Mouse (Mus musculus): ENCODE measurements at regions not wholly inside any gene's neighbourhood (a gene's known extent, or its start where the extent isn't known, plus 50 kb on each side); places are given as distances from the start of the nearest gene placed in this dataset.

DNA sequence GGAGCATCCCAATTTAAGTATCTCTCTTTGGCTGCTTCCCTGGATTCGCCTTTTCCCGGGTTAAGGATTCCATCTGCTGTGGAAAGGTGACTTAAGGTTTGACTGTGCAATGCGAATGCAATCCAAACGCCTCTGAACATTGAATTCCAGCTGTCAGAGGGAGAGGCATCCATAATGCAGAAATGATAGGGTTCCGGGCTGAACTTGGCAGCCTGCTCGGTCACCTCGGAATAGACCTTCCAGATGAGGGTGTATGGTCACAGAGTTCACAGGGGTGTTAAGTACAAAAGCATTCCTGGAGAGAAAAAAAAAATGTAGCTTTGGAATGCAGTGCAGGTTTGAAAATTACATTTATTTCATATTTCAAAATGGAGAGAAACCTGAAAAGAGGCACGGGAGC lies 238.6 kb downstream of the Hlx start:
- H3K9me3 ChIP-seq (replicated peaks): no peaks in the 10 kb centered on the region

DNA sequence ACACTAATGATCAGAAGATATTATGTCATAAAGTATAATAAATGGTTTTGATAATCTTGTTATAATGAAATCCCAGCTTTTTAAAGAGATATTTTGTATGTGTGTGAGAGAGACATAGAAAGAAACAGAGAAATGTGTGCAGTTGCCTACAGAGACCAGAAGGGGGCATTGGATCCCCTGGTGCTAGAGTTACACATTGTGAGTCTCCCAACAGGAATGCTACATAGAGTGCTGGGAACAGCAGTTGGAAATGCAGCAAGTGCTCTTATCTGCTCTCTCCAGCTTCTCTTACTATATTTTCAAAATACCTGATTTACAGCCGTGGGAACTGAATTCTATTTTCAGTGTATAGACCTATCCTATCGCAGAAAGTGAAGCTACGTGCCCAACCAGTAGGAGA lies 240.3 kb downstream of the Hlx start:
- Histone ChIP-seq H3K4me2 (no peak overlapping the region), H3K4me3 (replicated peaks) (no peak overlapping the region), H3K4me1 (replicated peaks) (no peaks in the 10 kb centered on the region), H3K27me3 (no peaks in the 10 kb centered on the region), H3K9me3 (replicated peaks) (no peaks in the 10 kb centered on the region), H3K36me3 (replicated peaks) (no peaks in the 10 kb centered on the region), H3K27ac (replicated peaks) (no peak overlapping the region), H3K9ac (no peak overlapping the region)
- no peak for ATAC-seq (ENCODE audit: insufficient read depth)
- WGBS (ENCODE audit: insufficient replicate concordance): 75% methylated on average over 3 of the region's 3 CpGs

More for the DNA sequence above, 238.6 kb downstream of the Hlx start:
- H3K9ac ChIP-seq: no peak overlapping the region
- WGBS (ENCODE audit: insufficient replicate concordance): 54% methylated on average over 8 of the region's 8 CpGs
- no peak overlapping the region for H3K4me2 ChIP-seq
- no peaks in the 10 kb centered on the region for H3K4me1 ChIP-seq (replicated peaks)
- no peak for ATAC-seq (ENCODE audit: insufficient read depth)
- H3K27ac ChIP-seq (replicated peaks): no peak overlapping the region
- no peak overlapping the region for H3K4me3 ChIP-seq (replicated peaks)
- no peaks in the 10 kb centered on the region for H3K27me3 ChIP-seq
- H3K36me3 ChIP-seq (replicated peaks): no peaks in the 10 kb centered on the region

DNA sequence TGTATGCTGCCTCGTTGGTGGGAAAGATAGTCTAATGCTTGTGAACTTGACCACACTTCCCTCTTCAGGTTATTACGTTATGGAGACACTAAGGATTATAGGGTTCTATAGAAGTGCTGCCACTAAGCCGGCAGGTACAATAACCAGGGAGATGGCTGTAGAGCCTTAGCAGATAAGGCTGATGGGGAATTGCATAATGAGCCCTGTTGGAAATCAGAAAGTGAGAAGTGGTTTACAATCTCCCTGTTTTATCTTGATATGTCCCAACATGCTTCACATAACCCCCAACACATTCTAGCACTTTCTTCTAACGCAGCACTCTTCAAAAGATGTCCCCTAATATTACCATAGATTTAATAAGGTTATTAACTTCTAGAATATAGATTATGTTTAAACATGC lies 241.2 kb downstream of the Hlx start:
- Histone ChIP-seq H3K4me3 (replicated peaks) (no peak overlapping the region), H3K9ac (no peak overlapping the region), H3K36me3 (replicated peaks) (no peaks in the 10 kb centered on the region), H3K27me3 (no peaks in the 10 kb centered on the region), H3K27ac (replicated peaks) (no peak overlapping the region), H3K4me2 (no peak overlapping the region), H3K9me3 (replicated peaks) (no peaks in the 10 kb centered on the region), H3K4me1 (replicated peaks) (no peaks in the 10 kb centered on the region)
- 37% methylated on average over 4 of the region's 4 CpGs for WGBS (ENCODE audit: insufficient replicate concordance)
- no peak for ATAC-seq (ENCODE audit: insufficient read depth)

DNA sequence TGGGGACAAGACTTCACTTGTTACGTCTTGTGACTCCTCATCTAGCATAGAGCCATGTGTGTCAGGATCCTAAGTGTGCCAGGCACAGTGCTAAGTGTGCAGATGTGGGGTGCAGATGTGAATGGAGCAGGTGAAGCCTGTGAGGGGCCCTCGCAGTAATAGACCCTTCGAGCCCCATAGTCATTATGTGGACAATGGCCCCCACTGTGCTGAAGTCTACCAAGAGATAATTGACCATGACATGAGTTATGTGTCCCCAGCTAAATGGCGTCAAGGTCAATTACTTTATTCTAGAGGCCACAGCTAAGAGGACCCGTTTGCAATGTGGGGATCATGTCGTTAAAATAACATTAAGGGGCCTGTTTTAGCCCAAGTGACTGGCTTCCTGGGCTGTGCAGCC lies 245.0 kb downstream of the Hlx start:
- Histone ChIP-seq H3K4me3 (replicated peaks) (no peak overlapping the region), H3K4me1 (replicated peaks) (no peaks in the 10 kb centered on the region), H3K27ac (replicated peaks) (no peak overlapping the region), H3K9me3 (replicated peaks) (no peaks in the 10 kb centered on the region), H3K9ac (no peak overlapping the region), H3K36me3 (replicated peaks) (no peaks in the 10 kb centered on the region), H3K27me3 (no peaks in the 10 kb centered on the region), H3K4me2 (no peak overlapping the region)
- 59% methylated on average over 6 of the region's 6 CpGs for WGBS (ENCODE audit: insufficient replicate concordance)
- no peak for ATAC-seq (ENCODE audit: insufficient read depth)

DNA sequence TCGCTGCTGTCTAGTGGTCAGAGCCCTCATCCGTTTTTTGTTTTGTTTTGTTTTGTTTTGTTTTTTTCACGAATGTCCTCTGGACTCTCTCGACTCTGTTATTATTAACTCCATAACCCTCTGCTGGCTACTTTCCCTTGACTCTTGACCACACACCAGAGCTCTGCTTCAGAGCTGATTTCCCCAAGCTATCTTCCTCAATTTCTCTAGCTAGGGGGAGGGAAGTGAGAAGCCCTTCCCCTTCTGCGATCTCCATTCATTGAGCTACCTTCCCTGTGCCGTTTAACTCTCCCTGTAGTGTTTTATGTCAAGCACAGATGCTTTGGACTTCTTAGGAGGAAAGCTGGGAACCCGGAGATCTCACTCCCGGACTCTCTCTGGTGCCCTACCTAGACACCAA lies 247.6 kb downstream of the Hlx start:
- Histone ChIP-seq H3K27ac (replicated peaks) (no peak overlapping the region), H3K4me3 (replicated peaks) (no peak overlapping the region), H3K9ac (no peak overlapping the region), H3K36me3 (replicated peaks) (no peaks in the 10 kb centered on the region), H3K27me3 (no peaks in the 10 kb centered on the region), H3K4me2 (no peak overlapping the region), H3K4me1 (replicated peaks) (no peaks in the 10 kb centered on the region; the same call in 1 of the 2 replicates), H3K9me3 (replicated peaks) (no peaks in the 10 kb centered on the region)
- ATAC-seq (ENCODE audit: insufficient read depth): no peak
- WGBS (ENCODE audit: insufficient replicate concordance): 31% methylated on average over 8 of the region's 8 CpGs

DNA sequence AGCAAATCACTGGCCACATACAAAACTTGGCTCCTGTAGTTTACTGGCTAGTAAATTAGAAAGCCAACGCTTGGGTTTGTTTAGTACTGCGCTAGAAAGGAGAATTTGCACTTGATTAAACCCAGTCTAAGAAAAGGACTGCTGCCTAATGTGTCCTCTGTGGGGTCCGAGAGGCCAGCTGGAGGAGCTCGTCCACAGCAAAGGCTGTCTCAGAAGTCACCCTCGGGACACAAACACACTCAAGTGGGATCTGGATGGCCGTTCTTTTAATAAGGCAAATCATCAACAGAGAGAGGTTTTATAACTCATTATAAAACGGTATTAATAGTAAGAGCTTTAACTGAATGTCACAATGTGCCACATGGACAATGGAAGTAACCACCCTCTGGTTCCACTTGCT lies 249.0 kb downstream of the Hlx start:
- Histone ChIP-seq H3K27me3 (no peaks in the 10 kb centered on the region), H3K4me2 (no peak overlapping the region), H3K4me3 (replicated peaks) (no peak overlapping the region), H3K9me3 (replicated peaks) (no peaks in the 10 kb centered on the region), H3K4me1 (replicated peaks) (peaks cover under 1% of the 10 kb centered on the region; the same call in 1 of the 2 replicates), H3K27ac (replicated peaks) (no peak overlapping the region), H3K9ac (no peak overlapping the region), H3K36me3 (replicated peaks) (no peaks in the 10 kb centered on the region)
- no peak for ATAC-seq (ENCODE audit: insufficient read depth)
- WGBS (ENCODE audit: insufficient replicate concordance): 69% methylated on average over 7 of the region's 7 CpGs

DNA sequence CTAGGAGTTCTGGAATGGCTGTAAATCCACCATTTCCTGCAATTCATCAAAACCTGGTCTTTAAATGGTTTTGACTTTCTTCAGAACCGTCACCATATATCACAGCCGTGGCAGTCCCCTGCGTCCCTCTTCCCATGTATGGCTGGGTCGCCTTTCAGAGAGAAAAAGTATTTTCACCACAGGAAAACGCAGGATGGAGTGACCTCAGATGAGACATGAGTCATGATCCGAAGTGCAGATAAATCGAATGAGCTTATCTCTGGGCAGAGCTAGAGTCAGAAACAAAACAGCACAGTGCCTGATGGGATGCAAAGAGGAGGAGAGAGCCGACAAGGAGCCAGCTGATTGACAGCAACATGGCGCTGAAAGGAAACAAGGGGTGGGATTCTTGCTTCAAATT lies 250.4 kb downstream of the Hlx start:
- Histone ChIP-seq H3K4me2 (no peak overlapping the region), H3K4me1 (replicated peaks) (peaks cover 2% of the 10 kb centered on the region; the same call in 1 of the 2 replicates), H3K4me3 (replicated peaks) (no peak overlapping the region), H3K27me3 (no peaks in the 10 kb centered on the region), H3K9ac (no peak overlapping the region), H3K27ac (replicated peaks) (no peak overlapping the region), H3K36me3 (replicated peaks) (no peaks in the 10 kb centered on the region), H3K9me3 (replicated peaks) (no peaks in the 10 kb centered on the region)
- WGBS (ENCODE audit: insufficient replicate concordance): 30% methylated on average over 9 of the region's 9 CpGs
- ATAC-seq (ENCODE audit: insufficient read depth): no peak

DNA sequence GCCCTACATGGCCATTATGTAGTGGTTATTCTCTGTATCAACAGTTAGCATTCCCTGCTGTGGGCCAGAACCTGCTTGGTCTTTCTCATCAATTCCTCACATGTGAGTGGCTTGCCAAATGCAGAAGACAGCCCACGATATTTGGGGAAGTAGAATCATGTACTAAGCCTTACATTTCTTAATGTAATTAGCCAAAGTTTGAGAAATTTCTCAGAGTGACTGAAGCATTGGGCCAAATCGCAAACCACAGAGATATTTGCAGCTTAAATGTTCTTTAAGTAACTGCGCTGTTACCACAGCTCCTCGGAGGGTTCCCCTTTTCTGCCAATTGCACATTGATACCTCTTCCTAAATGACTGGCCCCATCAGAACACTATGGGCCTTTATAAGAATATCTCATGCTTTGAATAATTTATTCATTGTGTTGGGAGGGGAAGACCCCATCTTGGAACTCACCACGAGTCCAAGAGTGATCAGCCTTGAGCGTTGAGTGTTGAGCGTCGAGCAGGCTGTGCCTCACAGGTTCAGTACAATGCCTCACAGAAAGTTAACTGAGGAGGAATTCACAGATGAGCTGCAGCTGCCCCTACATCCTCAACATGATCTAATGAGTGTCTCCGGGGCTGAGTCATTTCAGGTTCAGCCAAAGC lies 251.7 kb downstream of the Hlx start:
- H3K36me3 ChIP-seq (replicated peaks): no peaks in the 10 kb centered on the region
- H3K27ac ChIP-seq (replicated peaks): 0 out of 2 replicates have a peak overlapping the region, but pooled peaks have one; percentile 33
- no peak overlapping the region for H3K4me2 ChIP-seq
- no peak for ATAC-seq (ENCODE audit: insufficient read depth)
- H3K4me1 ChIP-seq (replicated peaks): peaks cover 2% of the 10 kb centered on the region; the same call in 1 of the 2 replicates
- no peaks in the 10 kb centered on the region for H3K9me3 ChIP-seq (replicated peaks)
- no peaks in the 10 kb centered on the region for H3K27me3 ChIP-seq
- no peak overlapping the region for H3K4me3 ChIP-seq (replicated peaks)
- no peak overlapping the region for H3K9ac ChIP-seq
- 51% methylated on average over 9 of the region's 9 CpGs for WGBS (ENCODE audit: insufficient replicate concordance)

DNA sequence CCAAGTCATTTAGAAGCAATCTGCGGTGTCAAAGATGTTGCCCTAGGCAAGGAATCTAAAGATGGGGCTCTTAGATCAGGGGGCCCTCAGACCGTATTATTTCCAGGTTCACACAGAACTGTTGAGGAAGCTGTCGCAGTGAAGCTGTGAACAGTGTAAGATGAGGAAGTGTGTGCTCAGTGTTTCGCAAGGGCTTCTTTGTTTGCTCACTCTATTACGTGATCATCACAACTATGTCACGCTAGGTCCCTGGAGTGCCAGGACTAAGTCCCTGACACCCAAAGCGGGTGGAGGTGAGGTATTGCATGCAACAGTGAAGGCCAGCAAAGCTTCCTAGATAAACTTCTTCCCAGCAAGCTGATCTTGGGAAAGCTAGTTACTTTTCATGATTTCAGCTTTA lies 254.4 kb downstream of the Hlx start:
- Histone ChIP-seq H3K9ac (no peak overlapping the region), H3K4me3 (replicated peaks) (no peak overlapping the region), H3K4me2 (no peak overlapping the region), H3K36me3 (replicated peaks) (no peaks in the 10 kb centered on the region), H3K27ac (replicated peaks) (no peak overlapping the region), H3K27me3 (no peaks in the 10 kb centered on the region), H3K9me3 (replicated peaks) (no peaks in the 10 kb centered on the region), H3K4me1 (replicated peaks) (peaks cover 2% of the 10 kb centered on the region; the same call in 1 of the 2 replicates)
- peak; percentile 73 for ATAC-seq (ENCODE audit: insufficient read depth)
- WGBS (ENCODE audit: insufficient replicate concordance): 21% methylated on average over 7 of the region's 7 CpGs

DNA sequence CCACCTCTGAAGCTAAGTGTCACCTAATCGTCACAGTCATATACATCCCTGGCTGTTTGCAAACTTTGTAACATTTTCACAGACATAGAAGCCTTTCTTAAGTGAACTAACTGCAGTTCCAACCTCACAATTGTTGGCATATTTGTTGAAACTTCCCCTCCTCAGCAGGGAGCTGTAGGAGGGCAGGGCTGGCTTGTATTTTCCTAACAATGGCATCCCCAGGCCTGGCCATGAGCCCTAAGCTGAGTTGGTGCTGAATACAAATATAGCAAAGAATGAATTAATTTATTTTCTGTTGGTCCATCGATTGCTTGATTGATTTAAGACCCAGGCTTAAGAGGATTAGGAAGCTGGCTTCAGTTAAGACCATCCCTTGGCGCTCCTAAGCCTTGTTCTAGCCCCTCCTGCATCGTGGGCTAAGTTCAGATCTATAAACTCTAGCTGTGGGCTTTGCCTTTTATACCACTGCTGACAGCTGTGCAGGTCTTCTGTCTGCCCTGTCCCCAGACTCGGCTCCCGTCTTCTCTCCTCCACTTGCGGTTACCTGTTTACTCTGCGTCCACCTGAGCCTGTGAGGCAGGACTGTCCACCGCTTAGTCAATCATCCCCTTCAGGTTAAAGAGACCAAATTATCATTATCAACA lies 269.8 kb downstream of the Hlx start:
- ATAC-seq (ENCODE audit: insufficient read depth): no peak
- Histone ChIP-seq H3K4me2 (no peak overlapping the region), H3K27me3 (no peaks in the 10 kb centered on the region), H3K36me3 (replicated peaks) (no peaks in the 10 kb centered on the region), H3K9me3 (replicated peaks) (no peaks in the 10 kb centered on the region), H3K4me3 (replicated peaks) (no peak overlapping the region), H3K27ac (replicated peaks) (no peak overlapping the region), H3K9ac (no peak overlapping the region), H3K4me1 (replicated peaks) (no peaks in the 10 kb centered on the region)
- WGBS (ENCODE audit: insufficient replicate concordance): 58% methylated on average over 9 of the region's 9 CpGs

DNA sequence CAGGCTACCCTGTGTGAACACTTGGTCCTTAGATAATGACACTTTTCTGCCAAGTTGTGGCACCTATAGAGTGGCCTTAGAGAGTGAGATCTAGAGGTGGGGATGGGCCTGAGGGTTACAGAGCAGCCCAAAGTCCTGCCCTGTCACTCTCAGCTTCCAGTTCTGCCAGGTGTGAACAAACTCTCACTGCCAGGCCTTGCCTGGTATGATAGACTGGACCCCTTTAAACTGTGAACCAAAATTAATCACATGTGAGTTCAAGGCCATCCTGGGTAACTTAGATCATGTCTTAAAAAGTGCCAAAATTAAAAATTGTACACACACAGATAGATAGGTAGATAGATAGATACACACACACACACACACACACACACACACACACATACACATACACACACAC lies 271.0 kb downstream of the Hlx start:
- H3K9me3 ChIP-seq (replicated peaks): no peaks in the 10 kb centered on the region
- ATAC-seq (ENCODE audit: insufficient read depth): no peak
- H3K4me3 ChIP-seq (replicated peaks): no peak overlapping the region
- H3K27ac ChIP-seq (replicated peaks): no peak overlapping the region
- H3K36me3 ChIP-seq (replicated peaks): no peaks in the 10 kb centered on the region
- no peaks in the 10 kb centered on the region for H3K27me3 ChIP-seq
- H3K4me2 ChIP-seq: no peak overlapping the region
- H3K9ac ChIP-seq: no peak overlapping the region
- no peaks in the 10 kb centered on the region for H3K4me1 ChIP-seq (replicated peaks)

DNA sequence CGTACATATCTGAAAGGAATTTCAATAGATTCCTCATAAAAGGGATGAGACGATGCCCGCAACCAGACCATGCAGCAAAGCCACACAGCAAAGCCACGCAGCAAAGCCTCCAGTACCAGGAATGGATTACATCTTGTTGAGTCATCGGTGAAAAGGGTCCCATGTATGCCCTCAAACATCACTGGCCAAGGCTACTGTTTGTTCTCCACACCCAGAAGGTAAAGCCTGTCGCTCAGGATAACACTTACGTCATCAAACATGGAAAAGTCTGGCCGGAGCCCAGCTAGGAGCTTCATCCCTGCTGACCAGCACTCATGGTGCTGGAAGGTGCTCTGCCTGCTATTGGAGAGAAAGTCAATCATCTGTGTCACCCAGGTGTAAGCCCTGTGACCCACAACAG lies 275.7 kb downstream of the Hlx start:
- H3K4me3 ChIP-seq (replicated peaks): no peak overlapping the region
- no peak overlapping the region for H3K9ac ChIP-seq
- no peaks in the 10 kb centered on the region for H3K36me3 ChIP-seq (replicated peaks)
- ATAC-seq (ENCODE audit: insufficient read depth): no peak
- H3K4me1 ChIP-seq (replicated peaks): no peaks in the 10 kb centered on the region
- no peaks in the 10 kb centered on the region for H3K27me3 ChIP-seq
- 62% methylated on average over 8 of the region's 8 CpGs for WGBS (ENCODE audit: insufficient replicate concordance)
- no peak overlapping the region for H3K27ac ChIP-seq (replicated peaks)
- no peaks in the 10 kb centered on the region for H3K9me3 ChIP-seq (replicated peaks)
- H3K4me2 ChIP-seq: no peak overlapping the region
